Mouse (Mus musculus) myocyte (in vitro differentiated cells): ENCODE measurements at regions not wholly inside any gene's neighbourhood (a gene's known extent, or its start where the extent isn't known, plus 50 kb on each side); places are given as distances from the start of the nearest gene placed in this dataset.

Experiments
- H3K27me3 ChIP-seq: one replicate; pipeline ENCODE4 v1.6.1; 2011; ENCODE audit not compliant: control insufficient read depth, insufficient read depth, insufficient read length
- H3K36me3 ChIP-seq: one replicate; pipeline ENCODE4 v1.6.1; 2011; ENCODE audit not compliant: control insufficient read depth, insufficient read depth
- H3K4me2 ChIP-seq: one replicate; pipeline ENCODE4 v1.6.1; 2011; ENCODE audit warnings: low read depth, control low read depth
- H3K4me3 ChIP-seq: one replicate; pipeline ENCODE4 v1.5.1; 2011; ENCODE audit warnings: mild to moderate bottlenecking, control low read depth, moderate library complexity
- H3K79me2 ChIP-seq: one replicate; pipeline ENCODE4 v1.6.1; 2011; ENCODE audit not compliant: control insufficient read depth, insufficient read depth
- H3ac ChIP-seq: one replicate; pipeline ENCODE4 v1.6.1; 2011; ENCODE audit not compliant: control insufficient read depth, insufficient read length
- CEBPB ChIP-seq: IDR thresholded peaks from 2 replicates; pipeline ENCODE4 v1.6.1; 2011; ENCODE audit warnings: mild to moderate bottlenecking, moderate library complexity; ENCODE audit not compliant: poor library complexity, insufficient read depth, severe bottlenecking
- E2F4 ChIP-seq: IDR thresholded peaks from one replicate; pipeline ENCODE4 v1.6.1; 2011; ENCODE audit warnings: mild to moderate bottlenecking, control low read depth, moderate library complexity; ENCODE audit not compliant: insufficient read depth
- MAX ChIP-seq: IDR thresholded peaks from one replicate; pipeline ENCODE4 v1.6.1; 2011; ENCODE audit warnings: low read depth, mild to moderate bottlenecking, control low read depth
- MYOD1 ChIP-seq, 3 experiments: IDR thresholded peaks; one replicate each; pipeline ENCODE4 v1.6.1; 2011; ENCODE audit warnings: control low read depth in 2 of 3, low read depth in 2 of 3, mild to moderate bottlenecking in 2 of 3, moderate library complexity in 1 of 3; ENCODE audit not compliant: insufficient read length in 2 of 3, control insufficient read depth in 1 of 3
- MYOG ChIP-seq, 3 experiments: IDR thresholded peaks; one replicate each; pipeline ENCODE4 v1.6.1; 2011; ENCODE audit warnings: control low read depth in 2 of 3, low read depth in 2 of 3, mild to moderate bottlenecking in 2 of 3; ENCODE audit not compliant: insufficient read length in 2 of 3, control insufficient read depth in 1 of 3, insufficient read depth in 1 of 3
- POLR2A ChIP-seq: IDR thresholded peaks from one replicate; pipeline ENCODE4 v1.6.1; 2011; ENCODE audit warnings: low read depth, mild to moderate bottlenecking, control low read depth, moderate library complexity; ENCODE audit not compliant: insufficient read length
- POLR2AphosphoS2 ChIP-seq: IDR thresholded peaks from one replicate; pipeline ENCODE4 v1.6.1; 2011; ENCODE audit warnings: low read depth, control low read depth; ENCODE audit not compliant: insufficient read length
- REST ChIP-seq: IDR thresholded peaks from one replicate; pipeline ENCODE4 v1.6.1; 2011; ENCODE audit warnings: mild to moderate bottlenecking, control low read depth, moderate library complexity; ENCODE audit not compliant: insufficient read depth, insufficient read length
- SRF ChIP-seq: IDR thresholded peaks from one replicate; pipeline ENCODE4 v1.6.1; 2011; ENCODE audit warnings: low read depth; ENCODE audit not compliant: control insufficient read depth, insufficient read length
- TCF12 ChIP-seq: IDR thresholded peaks from one replicate; pipeline ENCODE4 v1.6.1; 2011; ENCODE audit warnings: mild to moderate bottlenecking, control low read depth; ENCODE audit not compliant: poor library complexity, insufficient read depth, severe bottlenecking
- TCF3 ChIP-seq: IDR thresholded peaks from one replicate; pipeline ENCODE4 v1.6.1; 2011; ENCODE audit warnings: low read depth, control low read depth; ENCODE audit not compliant: insufficient read length
- USF1 ChIP-seq: IDR thresholded peaks from one replicate; pipeline ENCODE4 v1.6.1; 2011; ENCODE audit warnings: low read depth, mild to moderate bottlenecking, control low read depth, moderate library complexity

GRCm38 (mm10) chr15:64501479-64501878, 316.0 kb upstream of the Gm21798 start:
- H3K36me3 ChIP-seq = no peaks in the 10 kb centered on the region
- H3K27me3 ChIP-seq = no peaks in the 10 kb centered on the region
- H3K4me3 ChIP-seq = no peak overlapping the region
- no peaks in the 10 kb centered on the region for H3K79me2 ChIP-seq
- no peak overlapping the region for H3K4me2 ChIP-seq
- TF ChIP-seq REST = no peak
- no peak for TF ChIP-seq MAX
- TF ChIP-seq POLR2A = no peak
- no peak for TF ChIP-seq SRF
- no peak for TF ChIP-seq CEBPB
- no peak for TF ChIP-seq USF1
- TF ChIP-seq MYOG (IDR thresholded peaks at IDR 0.05; ENCODE audit: control insufficient read depth in 1 of 3, insufficient read depth in 1 of 3, insufficient read length in 2 of 3, low read depth in 2 of 3) = no peak
- no peak for TF ChIP-seq TCF3
- TF ChIP-seq TCF12 = no peak
- TF ChIP-seq POLR2AphosphoS2 = no peak
- H3ac ChIP-seq = no peak overlapping the region

DNA sequence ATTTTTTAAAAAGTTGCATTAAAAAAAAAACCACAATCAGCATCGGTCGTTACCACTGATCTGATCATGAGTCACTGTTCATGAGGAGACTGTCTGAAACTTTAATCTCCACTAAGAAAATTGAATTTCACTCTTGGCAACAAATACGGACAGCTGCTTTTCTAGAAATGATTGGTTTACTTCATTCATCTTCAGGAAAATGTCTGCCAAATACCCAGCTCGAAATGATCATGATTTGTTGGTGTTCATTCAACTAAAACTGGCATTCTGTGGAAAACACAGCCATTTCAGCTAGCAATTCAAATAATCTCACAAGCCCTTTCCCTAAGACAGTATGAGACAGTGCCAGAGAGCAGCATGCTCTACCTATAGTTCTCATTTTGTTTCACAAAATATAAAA, 312.7 kb upstream of the Gm21798 start:
- Histone ChIP-seq H3K4me2 (no peak overlapping the region), H3K4me3 (no peak overlapping the region), H3K36me3 (no peaks in the 10 kb centered on the region), H3ac (no peak overlapping the region), H3K79me2 (no peaks in the 10 kb centered on the region), H3K27me3 (no peaks in the 10 kb centered on the region)
- no peak for TF ChIP-seq MAX
- no peak for TF ChIP-seq MYOG (IDR thresholded peaks at IDR 0.05; ENCODE audit: control insufficient read depth in 1 of 3, insufficient read depth in 1 of 3, insufficient read length in 2 of 3, low read depth in 2 of 3)
- TF ChIP-seq SRF = no peak

- Histone ChIP-seq H3K79me2 (no peaks in the 10 kb centered on the region), H3ac (no peak overlapping the region), H3K36me3 (no peaks in the 10 kb centered on the region), H3K4me2 (no peak overlapping the region), H3K4me3 (no peak overlapping the region), H3K27me3 (no peaks in the 10 kb centered on the region)
- TF ChIP-seq REST (no peak), E2F4 (no peak), SRF (no peak), POLR2A (no peak), MYOD1 (IDR thresholded peaks at IDR 0.05; ENCODE audit: control insufficient read depth in 1 of 3, insufficient read length in 2 of 3, low read depth in 2 of 3) (no peak)
These were observed 306.8 kb upstream of the Gm21798 start for GRCm38 (mm10) chr15:64510649-64511048.

- H3K4me3 ChIP-seq = no peak overlapping the region
- no peaks in the 10 kb centered on the region for H3K36me3 ChIP-seq
- no peak overlapping the region for H3ac ChIP-seq
- no peaks in the 10 kb centered on the region for H3K27me3 ChIP-seq
- no peak overlapping the region for H3K4me2 ChIP-seq
- TF ChIP-seq SRF = no peak
- peak in 1 of 3 experiments; percentile 22 for TF ChIP-seq MYOD1 (IDR thresholded peaks at IDR 0.05; ENCODE audit: control insufficient read depth in 1 of 3, insufficient read length in 2 of 3, low read depth in 2 of 3)
- H3K79me2 ChIP-seq = no peaks in the 10 kb centered on the region
These were observed 306.3 kb upstream of the Gm21798 start for GRCm38 (mm10) chr15:64511176-64511575.

DNA sequence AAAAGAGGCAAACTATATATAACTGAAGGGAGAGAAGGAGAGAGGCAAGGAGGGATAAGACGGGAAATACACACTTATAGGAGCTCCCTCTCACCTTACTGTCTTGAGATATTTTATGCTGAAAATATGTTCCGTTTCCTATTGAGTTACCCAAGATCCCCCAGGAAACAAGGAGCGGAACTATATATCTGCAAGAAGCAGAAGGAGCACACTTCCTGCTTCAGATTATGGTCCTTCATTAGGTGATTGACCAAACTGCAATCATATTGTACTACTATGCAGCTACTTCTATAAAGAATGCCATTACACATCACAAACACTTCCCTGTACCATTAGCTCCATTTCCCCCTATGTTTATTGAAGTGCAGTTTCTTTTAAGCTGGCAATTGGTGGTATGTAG, 304.9 kb upstream of the Gm21798 start:
- no peak for TF ChIP-seq MYOG (IDR thresholded peaks at IDR 0.05; ENCODE audit: control insufficient read depth in 1 of 3, insufficient read depth in 1 of 3, insufficient read length in 2 of 3, low read depth in 2 of 3)
- TF ChIP-seq POLR2AphosphoS2 = no peak
- no peak for TF ChIP-seq SRF
- TF ChIP-seq MAX = no peak
- TF ChIP-seq CEBPB = no peak
- TF ChIP-seq TCF3 = no peak
- TF ChIP-seq USF1 = no peak
- TF ChIP-seq TCF12 = no peak
- no peak for TF ChIP-seq MYOD1 (IDR thresholded peaks at IDR 0.05; ENCODE audit: control insufficient read depth in 1 of 3, insufficient read length in 2 of 3, low read depth in 2 of 3)
- no peak for TF ChIP-seq REST
- TF ChIP-seq E2F4 = no peak
- TF ChIP-seq POLR2A = no peak
- no peaks in the 10 kb centered on the region for H3K27me3 ChIP-seq
- H3K4me3 ChIP-seq = no peak overlapping the region
- H3K4me2 ChIP-seq = no peak overlapping the region
- no peaks in the 10 kb centered on the region for H3K36me3 ChIP-seq
- H3ac ChIP-seq = no peak overlapping the region
- no peaks in the 10 kb centered on the region for H3K79me2 ChIP-seq

- TF ChIP-seq CEBPB = peak; percentile 65
- TF ChIP-seq MAX = no peak
- TF ChIP-seq TCF3 = no peak
- TF ChIP-seq USF1 = no peak
- TF ChIP-seq POLR2A = no peak
- TF ChIP-seq MYOD1 (IDR thresholded peaks at IDR 0.05; ENCODE audit: control insufficient read depth in 1 of 3, insufficient read length in 2 of 3, low read depth in 2 of 3) = peak in 2 of 3 experiments; percentile 37 to 61
- TF ChIP-seq REST = no peak
- TF ChIP-seq MYOG (IDR thresholded peaks at IDR 0.05; ENCODE audit: control insufficient read depth in 1 of 3, insufficient read depth in 1 of 3, insufficient read length in 2 of 3, low read depth in 2 of 3) = peak in 2 of 3 experiments; percentile 69 to 73
- peak; percentile 32 for TF ChIP-seq TCF12
- no peak for TF ChIP-seq E2F4
- peak overlapping the region; percentile 48 for H3K4me2 ChIP-seq
- H3K36me3 ChIP-seq = no peaks in the 10 kb centered on the region
- H3K4me3 ChIP-seq = no peak overlapping the region
- H3K27me3 ChIP-seq = no peaks in the 10 kb centered on the region
- no peak overlapping the region for H3ac ChIP-seq
- no peaks in the 10 kb centered on the region for H3K79me2 ChIP-seq
These were observed 303.9 kb upstream of the Gm21798 start for GRCm38 (mm10) chr15:64513501-64514097.
